Comparison of ENCODE assay signal across 8 mouse cellular contexts in genomic region chr4:135152834-135153259, GRCm38 (mm10). TPM values are rescaled to one million over a fixed set of nuclear protein-coding genes. Genes with fewer than 3 reads are reported as not detected.
DNase-seq lines count a peak whose midpoint lies in the region; TF ChIP-seq lines count a peak whose summit lies in the region.

No protein-coding gene starts in this region.

- no peak for TF ChIP-seq POLR2A in bone marrow macrophage, adult 2 months (IDR thresholded peaks at IDR 0.05; ENCODE audit: borderline replicate concordance, low read depth, low read length)

- H3K27ac ChIP-seq in bone marrow macrophage, adult 2 months (ENCODE audit: insufficient read depth, low read depth, low read length): no peak overlapping the region

- peak; percentile 38 for DNase-seq in adrenal gland, adult 2 months
- no peak for DNase-seq in adrenal gland, postnatal 4 days (ENCODE audit: low spot score in 2 of 2)
- DNase-seq in heart, postnatal 14 days: peak; percentile 34 to 43
- peak; percentile 31 for DNase-seq in liver
- DNase-seq in monocyte, adult 2 months (ENCODE audit: low read depth in 1 of 2, low spot score in 2 of 2): peak; percentile 24 to 66
- peak; percentile 55 to 60 for DNase-seq in thymus, postnatal 10 days (ENCODE audit: low spot score in 2 of 2)
- no peak for DNase-seq in urinary bladder, adult 2 months (ENCODE audit: low spot score)

- no peaks in the 10 kb centered on the region for H3K4me1 ChIP-seq in bone marrow macrophage, adult 2 months (ENCODE audit: control insufficient read depth, insufficient read depth, low read length)

- intact Hi-C loops in heart, postnatal 14 days (cut with DNase I): loop anchor here (5.0 kb wide), 1 partner anchor 206 kb away; no protein-coding TSS in a partner anchor

- peak overlapping the region; percentile 59 for H3K4me3 ChIP-seq in bone marrow macrophage, adult 2 months (ENCODE audit: insufficient read depth, low read length)

- TF ChIP-seq CTCF in bone marrow macrophage, adult 2 months (IDR thresholded peaks at IDR 0.05; ENCODE audit: low read depth, low read length): no peak; the same call in 1 of the 2 replicates

RNA-seq across cellular contexts. Expression of gene Runx3, which starts 32.4 kb away (rescaled TPM):
- 1 to 10 TPM; 3.1 to 4.0 TPM for total RNA-seq in adrenal gland, adult 2 months (2021)
- polyA plus RNA-seq in adrenal gland, adult 2 months (2012; rRNA removed): 3.4 and 4.7 TPM in 2 replicates
- 1 to 10 TPM; 1.3 to 1.7 TPM for total RNA-seq in adrenal gland, postnatal 4 days (2021)
- 1.6 and 1.9 TPM in 2 replicates for polyA plus RNA-seq in bone marrow macrophage, adult 2 months (2012; ENCODE audit: insufficient read depth, insufficient read length, missing spikeins)
- 1 to 10 TPM in 1 of 2 experiments, under 1 TPM in 1; 0.72 to 2.4 TPM for total RNA-seq in heart, postnatal 14 days (2021)
- 0.21 and 0.60 TPM in 2 replicates for polyA plus RNA-seq in urinary bladder, adult 2 months (2012; rRNA removed)

Comparison
In these comparisons a context has a peak if more than half of its experiments do, and no peak if none do; other contexts are left out.
1. DNase-seq: peak in adrenal gland, adult 2 months (single experiment), heart, postnatal 14 days (2 of 2), liver (single experiment), monocyte, adult 2 months (2 of 2) and thymus, postnatal 10 days (2 of 2); none in adrenal gland, postnatal 4 days (0 of 2) and urinary bladder, adult 2 months (single experiment).